18 mouse cellular contexts compared by ENCODE assay signal in the genomic region with DNA sequence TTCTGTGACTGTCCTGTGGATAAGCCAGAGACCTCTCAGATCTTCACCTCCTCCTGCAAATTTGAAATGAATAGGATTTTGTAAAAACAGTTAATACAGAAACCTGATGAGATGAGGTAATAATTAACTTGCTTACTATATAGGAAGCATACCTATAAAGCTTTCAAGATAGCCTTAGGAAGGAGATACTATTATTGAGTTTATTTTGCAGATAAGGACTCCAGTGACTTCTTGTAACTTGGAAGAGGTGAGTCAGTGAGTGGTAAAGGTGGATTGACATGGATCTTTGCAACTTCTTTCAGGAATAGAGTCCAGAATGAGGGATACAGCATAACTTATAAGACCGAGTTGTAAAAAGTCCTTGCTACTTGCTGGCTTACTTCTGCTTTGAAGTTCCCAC.
DNase-seq lines count a peak whose midpoint lies in the region; ATAC-seq and TF ChIP-seq lines count a peak whose summit lies in the region.
"Had no signal": no experiment of that assay in that cellular context is flagged by ENCODE, and none has a peak within 500 bp of the region (broad histone marks: within the 10 kb centered on the region; RNA-seq: fewer than 3 reads in every experiment).

No protein-coding gene starts in this region.

- no peak overlapping the region for H3K4me2 ChIP-seq in intestine, embryonic 15.5 days (replicated peaks)
- no peak overlapping the region for H3K4me2 ChIP-seq in intestine, postnatal 0 days (replicated peaks; ENCODE audit: low read depth)
- H3K4me2 ChIP-seq in intestine, embryonic 16.5 days (ENCODE audit: low read depth, low read length): no peak overlapping the region
- no peak overlapping the region for H3K4me2 ChIP-seq in hindbrain, embryonic 11.5 days (replicated peaks; ENCODE audit: low read depth, low read length)

- H3K9ac ChIP-seq in intestine, embryonic 15.5 days: no peak overlapping the region
- no peak overlapping the region for H3K9ac ChIP-seq in intestine, postnatal 0 days (ENCODE audit: low read depth, low read length)
- H3K9ac ChIP-seq in intestine, embryonic 16.5 days (ENCODE audit: low read depth, low read length): no peak overlapping the region
- no peak overlapping the region for H3K9ac ChIP-seq in hindbrain, embryonic 11.5 days (ENCODE audit: low read depth, low read length)

- WGBS in intestine, embryonic 15.5 days: 62% methylated on average over 1 of the region's 1 CpGs
- 39% methylated on average over 1 of the region's 1 CpGs for WGBS in intestine, postnatal 0 days
- 56% methylated on average over 1 of the region's 1 CpGs for WGBS in intestine, embryonic 16.5 days
- 65% methylated on average over 1 of the region's 1 CpGs for WGBS in hindbrain, embryonic 11.5 days

- no peaks in the 10 kb centered on the region for H3K27me3 ChIP-seq in intestine, embryonic 15.5 days (replicated peaks)
- no peaks in the 10 kb centered on the region for H3K27me3 ChIP-seq in intestine, postnatal 0 days (replicated peaks; ENCODE audit: control insufficient read depth, insufficient read depth, low read length)
- H3K27me3 ChIP-seq in intestine, embryonic 16.5 days (replicated peaks; ENCODE audit: control insufficient read depth, insufficient read depth, low read length): no peaks in the 10 kb centered on the region
- H3K27me3 ChIP-seq in hindbrain, embryonic 11.5 days (ENCODE audit: control insufficient read depth, insufficient read depth, low read length): no peaks in the 10 kb centered on the region

- no peak overlapping the region for H3K27ac ChIP-seq in intestine, embryonic 15.5 days
- no peak overlapping the region for H3K27ac ChIP-seq in intestine, postnatal 0 days (ENCODE audit: low read depth, low read length)
- no peak overlapping the region for H3K27ac ChIP-seq in intestine, embryonic 16.5 days (ENCODE audit: low read length)
- no peak overlapping the region for H3K27ac ChIP-seq in hindbrain, embryonic 11.5 days (ENCODE audit: low read depth, low read length)

- no peaks in the 10 kb centered on the region for H3K9me3 ChIP-seq in intestine, embryonic 15.5 days
- no peaks in the 10 kb centered on the region for H3K9me3 ChIP-seq in intestine, postnatal 0 days (ENCODE audit: control insufficient read depth)
- no peaks in the 10 kb centered on the region for H3K9me3 ChIP-seq in intestine, embryonic 16.5 days (ENCODE audit: control insufficient read depth, low read length)
- H3K9me3 ChIP-seq in hindbrain, embryonic 11.5 days (ENCODE audit: control insufficient read depth, low read length): no peaks in the 10 kb centered on the region

- H3K4me1 ChIP-seq in intestine, embryonic 15.5 days (replicated peaks): no peaks in the 10 kb centered on the region
- no peaks in the 10 kb centered on the region for H3K4me1 ChIP-seq in intestine, postnatal 0 days (replicated peaks; ENCODE audit: control insufficient read depth, insufficient read depth, low read length)
- H3K4me1 ChIP-seq in intestine, embryonic 16.5 days (ENCODE audit: control insufficient read depth, insufficient read depth, low read length): no peaks in the 10 kb centered on the region
- H3K4me1 ChIP-seq in hindbrain, embryonic 11.5 days (replicated peaks; ENCODE audit: control insufficient read depth, insufficient read depth, low read length): no peaks in the 10 kb centered on the region

- no peaks in the 10 kb centered on the region for H3K36me3 ChIP-seq in intestine, embryonic 15.5 days
- no peaks in the 10 kb centered on the region for H3K36me3 ChIP-seq in intestine, postnatal 0 days (ENCODE audit: control insufficient read depth, insufficient read depth)
- no peaks in the 10 kb centered on the region for H3K36me3 ChIP-seq in intestine, embryonic 16.5 days (ENCODE audit: control insufficient read depth, insufficient read depth, low read length)
- H3K36me3 ChIP-seq in hindbrain, embryonic 11.5 days (ENCODE audit: control insufficient read depth, insufficient read depth, low read length): no peaks in the 10 kb centered on the region
- H3K36me3 ChIP-seq: G1E had no signal

- no peak for DNase-seq in hindbrain, embryonic 11.5 days (ENCODE audit: low spot score)
- DNase-seq: adrenal gland, adult 2 months; adrenal gland, adult 8-10 months; adrenal gland, postnatal 10 days; adrenal gland, postnatal 14 days; adrenal gland, postnatal 25 days; adrenal gland, postnatal 36 days; B cell, adult 2 months; cerebellum, adult 11 months; cerebellum, adult 11-12 months; cerebellum, adult 18-20 months had no signal

- no peak for TF ChIP-seq CTCF in intestine, postnatal 0 days (IDR thresholded peaks at IDR 0.05; ENCODE audit: low read depth)

- no peak overlapping the region for H3K4me3 ChIP-seq in intestine, embryonic 15.5 days (replicated peaks)
- H3K4me3 ChIP-seq in intestine, postnatal 0 days (ENCODE audit: low read depth, low read length): no peak overlapping the region
- no peak overlapping the region for H3K4me3 ChIP-seq in intestine, embryonic 16.5 days (ENCODE audit: low read length)
- no peak overlapping the region for H3K4me3 ChIP-seq in hindbrain, embryonic 11.5 days (ENCODE audit: low read depth, low read length)

- ATAC-seq in intestine, embryonic 15.5 days: 0 out of 2 replicates have a peak, but pooled peaks have one; percentile 61
- no peak for ATAC-seq in intestine, postnatal 0 days
- ATAC-seq in intestine, embryonic 16.5 days: peak; percentile 62; the same call in 1 of the 2 replicates
- ATAC-seq in hindbrain, embryonic 11.5 days (ENCODE audit: low FRiP score): no peak
- ATAC-seq: activated CD4-positive, CD25-positive, alpha-beta regulatory T cell, adult 4 months; CD4-positive, CD25-positive, alpha-beta regulatory T cell, adult 4 months; Patski had no signal

Comparison
In these comparisons a context has a peak if more than half of its experiments do, and no peak if none do; other contexts are left out.
1. ATAC-seq: peak in intestine, embryonic 15.5 days (single experiment) and intestine, embryonic 16.5 days (single experiment); none in intestine, postnatal 0 days (single experiment) and hindbrain, embryonic 11.5 days (single experiment).